Mouse (Mus musculus): ENCODE measurements around the gene Phldb3.
"Not testable (repeated sequence)": the region's sequence is repeated elsewhere in the genome, so short reads cannot be mapped to it uniquely, and the experiment has no call there.

Gene Phldb3

DNA sequence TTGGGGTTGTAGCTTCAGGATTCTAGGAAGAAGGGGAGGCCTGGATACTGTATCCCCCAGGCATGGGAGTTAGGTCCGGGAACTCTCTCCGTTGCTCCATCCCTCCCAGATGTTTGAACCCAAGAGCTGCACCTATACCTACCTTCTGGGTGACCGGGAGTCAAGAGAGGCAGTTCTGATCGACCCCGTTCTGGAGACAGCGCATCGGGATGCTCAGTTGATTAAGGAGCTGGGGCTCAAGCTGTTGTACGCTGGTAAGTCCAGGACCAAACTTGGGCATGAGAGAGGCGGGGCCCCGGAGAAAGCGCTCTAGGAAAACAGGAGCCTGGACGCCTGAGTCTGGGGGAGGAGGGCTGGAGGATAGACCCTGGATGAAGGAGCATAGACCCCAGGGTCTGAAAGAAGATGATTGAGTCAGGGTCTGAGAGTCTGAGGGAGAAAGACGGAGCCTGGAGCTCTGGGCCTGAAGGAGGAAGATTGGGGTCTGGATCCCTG lies 16.2 kb upstream of the Phldb3 start:
- DNase-seq (ENCODE audit: low spot score in 2 of 2), result no peak

- DNase-seq (ENCODE audit: low spot score in 2 of 2), result no peak
Measured at GRCm38 (mm10) chr7:24595464-24595863, 15.1 kb upstream of the Phldb3 start.

GRCm38 (mm10) chr7:24598121-24598520 lies 12.4 kb upstream of the Phldb3 start:
- no peak for DNase-seq (ENCODE audit: low spot score in 2 of 2)

DNA sequence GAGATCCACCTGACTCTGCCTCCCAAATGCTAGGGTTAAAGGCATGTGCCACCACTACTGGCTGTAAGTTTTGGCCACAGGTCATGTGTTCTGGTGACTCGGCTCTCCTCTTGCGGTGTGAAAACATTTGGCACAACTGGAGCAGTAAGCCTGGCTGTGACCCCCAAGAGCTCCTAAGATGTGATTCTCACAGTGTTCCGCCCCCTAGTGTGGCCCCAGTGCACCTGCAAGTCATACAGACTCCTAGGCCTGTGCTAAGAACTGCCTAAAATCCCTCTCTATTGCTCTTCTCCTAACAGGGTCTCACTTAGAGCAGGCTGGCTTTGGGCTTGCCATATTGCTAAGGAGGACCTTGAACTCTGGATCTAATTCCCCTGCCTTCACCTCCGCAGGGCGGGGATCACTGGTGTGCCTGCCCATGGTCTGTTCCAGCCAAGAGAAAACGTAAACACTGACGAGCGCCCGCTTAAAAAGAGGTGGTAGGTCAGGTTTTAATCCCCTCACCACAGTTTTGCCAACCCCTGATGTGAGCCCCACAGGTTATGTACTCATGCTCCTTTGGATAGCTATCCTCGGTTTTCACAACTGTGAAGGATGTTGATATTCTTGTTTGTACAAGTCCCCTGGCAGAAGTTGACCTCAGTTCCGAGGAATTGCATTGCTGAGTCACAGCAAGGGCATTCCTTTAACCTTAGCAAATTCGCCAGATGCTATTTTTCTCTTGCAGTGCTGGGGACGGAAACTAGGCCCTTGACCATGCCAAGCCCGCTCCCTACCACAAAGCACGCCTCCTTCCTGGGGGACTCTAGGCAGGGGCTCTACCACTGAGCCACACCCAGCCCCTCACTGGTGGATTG lies 11.1 kb upstream of the Phldb3 start:
- no peak for DNase-seq (ENCODE audit: low spot score in 2 of 2)

DNA sequence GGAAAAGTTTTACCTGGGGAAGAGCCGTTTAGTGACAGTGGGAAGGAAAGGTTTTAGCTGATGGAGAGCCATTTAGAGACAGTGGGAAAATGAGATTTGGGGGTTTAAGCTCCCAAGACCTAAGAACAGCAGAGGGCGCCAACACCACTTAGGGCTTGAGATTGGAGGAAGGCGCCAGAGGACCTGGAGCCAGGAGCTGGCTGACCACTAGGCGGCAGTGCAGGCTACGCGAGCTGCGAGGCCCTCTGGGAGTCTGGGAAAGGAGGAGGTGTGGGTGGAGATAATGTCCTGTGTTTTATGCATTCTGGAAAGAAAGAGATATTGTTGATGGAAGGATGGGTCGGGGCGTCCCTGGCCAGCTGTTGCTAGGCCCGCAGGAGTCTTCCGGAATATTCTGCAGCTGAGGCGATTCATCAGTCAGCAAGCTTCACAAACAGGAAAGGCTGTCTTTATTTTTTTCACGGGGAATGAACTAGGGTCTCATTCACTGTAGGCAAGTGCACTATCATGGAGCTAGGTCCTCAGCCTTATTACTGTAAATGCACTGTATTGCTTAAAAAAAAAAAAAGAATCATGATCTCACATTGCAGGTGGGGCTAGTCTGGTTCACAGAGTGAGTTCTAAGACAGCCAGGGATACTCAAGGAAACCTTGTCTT lies 9.5 kb upstream of the Phldb3 start:
- DNase-seq (ENCODE audit: low spot score in 2 of 2), result peak; percentile 98

DNA sequence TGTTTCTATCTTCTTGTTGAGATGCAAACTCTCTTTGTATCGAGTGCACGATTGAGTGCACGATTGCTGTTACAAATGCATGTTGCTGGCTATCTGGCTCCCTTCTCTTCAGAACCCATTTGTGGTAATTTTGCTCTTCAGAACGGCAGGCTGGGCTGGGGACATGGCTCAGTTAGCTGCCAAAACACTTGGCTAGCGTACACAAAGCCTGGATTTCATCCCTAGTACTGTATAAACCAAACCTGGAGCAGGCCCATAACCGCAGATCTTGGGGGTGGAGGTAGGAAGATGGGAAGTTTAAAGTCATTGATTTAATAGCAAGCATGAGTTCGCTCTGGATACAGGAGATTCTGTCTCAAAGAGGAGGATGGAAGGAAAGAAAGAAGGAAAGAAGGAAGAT lies 5.0 kb upstream of the Phldb3 start:
- no peak for DNase-seq (ENCODE audit: low spot score in 2 of 2)

GRCm38 (mm10) chr7:24606046-24606445 lies 4.5 kb upstream of the Phldb3 start:
- no peak for DNase-seq (ENCODE audit: low spot score in 2 of 2)

DNA sequence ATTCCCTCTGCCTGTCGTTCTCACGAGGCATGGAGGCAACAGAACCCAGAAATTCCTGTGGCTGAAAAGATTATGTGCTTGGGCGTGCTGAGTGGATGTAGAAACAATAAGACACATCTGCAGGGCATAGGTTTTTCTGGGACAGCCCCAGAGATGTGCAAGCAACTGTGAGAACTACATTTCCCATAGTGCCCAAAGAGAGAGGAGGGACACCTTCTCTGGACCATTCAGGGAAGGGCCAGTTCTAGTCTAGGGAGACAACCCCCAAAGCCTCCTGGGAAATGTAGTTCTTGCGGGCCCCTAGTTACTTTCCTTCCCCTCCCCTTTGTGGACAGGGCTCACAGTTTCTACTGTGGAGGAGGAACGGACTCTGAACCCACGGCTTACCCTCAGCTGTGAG lies 2.5 kb upstream of the Phldb3 start:
- no peak for DNase-seq (ENCODE audit: low spot score in 2 of 2)

- no peak for DNase-seq (ENCODE audit: low spot score in 2 of 2)
Measured at GRCm38 (mm10) chr7:24608561-24608960, 2.0 kb upstream of the Phldb3 start.

DNA sequence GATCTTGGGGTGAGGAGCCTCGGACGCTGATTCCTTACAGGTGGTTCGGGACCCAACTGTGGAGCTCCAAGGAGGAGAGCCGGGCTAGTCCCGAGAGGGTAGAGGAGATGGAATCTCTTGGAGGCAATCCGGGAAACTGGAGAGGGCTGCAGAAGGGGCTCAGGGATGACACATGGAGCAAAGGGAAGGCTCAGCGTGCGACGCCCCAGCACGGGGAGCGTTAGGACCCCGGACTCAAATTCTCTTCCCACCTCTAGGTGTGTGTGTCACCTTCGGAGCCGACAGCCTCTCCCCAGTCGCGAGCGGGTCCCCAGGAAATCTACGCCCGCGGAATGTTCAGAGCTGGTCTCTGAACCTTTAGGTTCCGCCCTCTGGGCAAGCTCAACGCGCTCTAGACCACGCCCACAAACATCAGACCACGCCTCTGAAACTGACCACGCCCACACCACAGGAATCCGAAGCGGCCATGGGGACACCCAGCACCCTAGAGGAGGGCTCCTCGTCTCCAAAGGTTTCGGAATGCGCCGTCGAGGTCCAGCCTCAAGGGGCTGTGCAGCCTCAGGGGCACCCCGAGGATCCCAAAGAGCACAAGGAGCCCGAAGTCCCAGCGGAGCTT lies 424 bp downstream of the Phldb3 start:
- DNase-seq (ENCODE audit: low spot score in 2 of 2), result peak in 1 of 2 experiments; percentile 31

- DNase-seq (ENCODE audit: low spot score in 2 of 2), result no peak
Measured at GRCm38 (mm10) chr7:24611709-24612108, 1.1 kb downstream of the Phldb3 start.

GRCm38 (mm10) chr7:24612308-24612910 lies 1.8 kb downstream of the Phldb3 start:
- no peak for DNase-seq (ENCODE audit: low spot score in 2 of 2)

GRCm38 (mm10) chr7:24614816-24615215 lies 4.3 kb downstream of the Phldb3 start:
- no peak for DNase-seq (ENCODE audit: low spot score in 2 of 2)

GRCm38 (mm10) chr7:24617763-24618162 lies 7.2 kb downstream of the Phldb3 start:
- DNase-seq (ENCODE audit: low spot score in 2 of 2), result no peak

GRCm38 (mm10) chr7:24618374-24618773 lies 7.8 kb downstream of the Phldb3 start:
- DNase-seq (ENCODE audit: low spot score in 2 of 2), result not testable (repeated sequence)

- no peak for DNase-seq (ENCODE audit: low spot score in 2 of 2)
Measured at GRCm38 (mm10) chr7:24619671-24620397, 9.3 kb downstream of the Phldb3 start.

DNA sequence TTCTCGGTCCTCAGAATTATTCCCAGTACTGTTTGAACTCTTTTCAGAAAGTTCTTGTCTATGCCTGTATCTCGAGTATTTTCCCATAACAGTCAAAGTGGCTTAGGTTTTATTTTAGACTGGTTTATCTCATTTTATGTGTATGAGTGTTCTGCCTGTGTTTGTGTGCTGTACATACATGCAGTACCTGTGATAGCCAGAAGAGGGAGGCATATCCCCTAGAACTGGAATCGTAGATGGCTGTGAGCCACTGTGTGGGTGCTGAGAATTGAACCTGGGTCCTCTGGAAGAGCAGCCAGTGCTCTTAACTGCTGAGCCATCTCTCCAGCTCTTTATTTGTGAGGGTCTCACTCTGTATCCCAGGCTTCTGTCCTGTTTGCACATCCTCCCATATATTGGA lies 10.6 kb downstream of the Phldb3 start:
- no peak for DNase-seq (ENCODE audit: low spot score in 2 of 2)

DNA sequence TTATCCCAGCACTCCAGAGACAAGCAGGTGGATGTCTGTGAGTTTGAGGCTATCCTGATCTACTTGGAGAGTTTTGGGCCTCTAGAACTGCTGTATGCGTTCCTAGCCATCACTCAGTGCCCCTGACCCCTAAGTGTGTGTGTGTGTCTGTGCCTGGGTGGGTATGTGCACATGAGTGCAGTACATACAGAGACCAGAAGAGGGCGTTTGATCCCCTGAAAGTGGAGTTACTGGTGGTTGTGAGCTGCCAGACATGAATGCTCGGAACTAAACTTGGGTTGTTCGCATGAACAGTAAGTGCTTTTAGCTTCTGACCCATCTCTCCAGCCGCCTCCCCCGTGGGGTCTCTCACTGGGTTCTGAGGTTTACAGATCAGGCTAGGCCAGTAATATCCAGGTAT lies 12.4 kb downstream of the Phldb3 start:
- no peak for DNase-seq (ENCODE audit: low spot score in 2 of 2)

DNA sequence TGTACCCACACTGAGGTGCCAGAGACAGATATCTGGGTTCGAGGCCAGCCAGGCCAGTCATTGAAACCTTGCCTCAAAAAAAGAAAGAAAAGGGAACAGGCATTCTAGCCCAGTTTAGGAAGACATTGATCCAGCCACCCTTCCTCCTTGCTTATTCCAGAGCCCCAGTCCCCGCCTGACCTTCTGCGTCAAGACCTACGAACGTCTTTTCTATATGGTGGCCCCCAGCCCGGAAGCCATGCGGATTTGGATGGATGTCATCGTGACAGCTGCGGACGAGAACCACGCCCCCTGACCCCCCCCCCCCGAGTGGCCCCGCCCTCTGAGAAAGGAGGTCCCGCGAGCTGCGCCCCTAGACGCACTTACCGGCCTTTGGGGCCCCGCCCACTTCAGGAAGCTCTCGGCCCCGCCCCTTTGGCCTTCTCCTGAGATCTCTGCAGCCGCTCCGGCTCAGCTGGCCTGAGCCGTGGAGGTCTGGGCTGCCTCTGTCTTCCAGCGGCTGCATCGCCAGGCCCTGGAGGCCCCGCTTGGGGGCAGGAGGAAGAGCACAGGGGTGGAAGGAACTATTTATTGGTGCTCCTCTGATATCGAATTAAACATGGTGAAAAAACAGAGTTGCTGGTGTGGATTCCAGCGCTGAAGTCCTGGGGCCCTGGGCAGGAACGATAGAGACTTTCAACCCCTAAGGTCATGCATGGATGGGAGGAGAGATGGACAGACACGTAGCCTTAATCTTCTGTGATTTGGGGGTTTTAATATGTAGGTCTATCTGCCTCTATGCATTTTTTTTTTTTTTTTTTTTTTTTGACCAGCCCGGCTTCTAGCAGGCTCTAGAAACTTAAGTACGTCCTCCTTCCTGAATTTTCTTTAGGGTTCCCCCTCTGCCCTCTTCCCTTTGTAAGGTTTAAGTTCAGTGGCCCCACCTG lies 18.4 kb downstream of the Phldb3 start:
- DNase-seq (ENCODE audit: low spot score in 2 of 2), result peak in 1 of 2 experiments; percentile 63

DNA sequence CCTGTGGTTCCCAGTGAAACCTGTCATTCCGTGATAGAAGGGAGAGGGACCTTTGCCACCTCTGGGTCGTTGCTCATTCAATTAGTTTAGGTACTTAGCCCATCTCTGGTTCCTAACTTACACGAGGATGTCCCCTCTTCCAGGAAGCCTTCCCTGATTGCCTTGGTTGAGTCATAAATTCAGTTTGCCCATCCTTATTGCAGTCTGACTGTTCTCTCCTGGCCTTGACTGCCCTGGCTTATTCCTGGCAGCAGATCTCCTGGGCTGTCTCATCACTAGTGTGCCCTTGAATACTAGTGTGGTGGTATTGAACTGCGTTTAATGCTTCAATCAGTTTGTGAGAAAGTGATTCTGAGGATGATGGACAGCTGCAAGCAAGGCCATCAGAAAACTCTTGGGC lies 19.1 kb downstream of the Phldb3 start:
- no peak for DNase-seq (ENCODE audit: low spot score in 2 of 2)

Data from cerebellum, postnatal 4 days (tissue).